Mouse (Mus musculus) megakaryocyte progenitor cell, adult 5-6 weeks (primary cell): ENCODE measurements around the gene Hnrnpu. TPM values are rescaled to one million over a fixed set of nuclear protein-coding genes. Genes with fewer than 3 reads are reported as not detected.
A peak's percentile ranks its signal among the peaks of the same experiment; 100 is the strongest.
"Not testable (repeated sequence)": the region's sequence is repeated elsewhere in the genome, so short reads cannot be mapped to it uniquely, and the experiment has no call there.

Source experiments
- ATAC-seq: replicated peaks from 2 replicates; pipeline ENCODE4 v1.8.0; 2016; ENCODE audit warnings: mild to moderate bottlenecking, moderate TSS enrichment, inconsistent platforms; ENCODE audit not compliant: poor library complexity
- total RNA-seq, 2 experiments: library from RNA; stranded (forward) in 1 of 2; stranded (reverse) in 1 of 2; fragments of 157-497, 149-512 nt in 1 of 2; fragments of 200-1000 nt in 1 of 2; gene quantifications; 2 replicates each; pipeline versions ENCODE4 v1.2.3 to v1.2.4; 2015 to 2017

The Hnrnpu gene
- 640 and 703 TPM in 2 replicates for total RNA-seq (2015)
- total RNA-seq (2017): 490 and 622 TPM in 2 replicates

DNA sequence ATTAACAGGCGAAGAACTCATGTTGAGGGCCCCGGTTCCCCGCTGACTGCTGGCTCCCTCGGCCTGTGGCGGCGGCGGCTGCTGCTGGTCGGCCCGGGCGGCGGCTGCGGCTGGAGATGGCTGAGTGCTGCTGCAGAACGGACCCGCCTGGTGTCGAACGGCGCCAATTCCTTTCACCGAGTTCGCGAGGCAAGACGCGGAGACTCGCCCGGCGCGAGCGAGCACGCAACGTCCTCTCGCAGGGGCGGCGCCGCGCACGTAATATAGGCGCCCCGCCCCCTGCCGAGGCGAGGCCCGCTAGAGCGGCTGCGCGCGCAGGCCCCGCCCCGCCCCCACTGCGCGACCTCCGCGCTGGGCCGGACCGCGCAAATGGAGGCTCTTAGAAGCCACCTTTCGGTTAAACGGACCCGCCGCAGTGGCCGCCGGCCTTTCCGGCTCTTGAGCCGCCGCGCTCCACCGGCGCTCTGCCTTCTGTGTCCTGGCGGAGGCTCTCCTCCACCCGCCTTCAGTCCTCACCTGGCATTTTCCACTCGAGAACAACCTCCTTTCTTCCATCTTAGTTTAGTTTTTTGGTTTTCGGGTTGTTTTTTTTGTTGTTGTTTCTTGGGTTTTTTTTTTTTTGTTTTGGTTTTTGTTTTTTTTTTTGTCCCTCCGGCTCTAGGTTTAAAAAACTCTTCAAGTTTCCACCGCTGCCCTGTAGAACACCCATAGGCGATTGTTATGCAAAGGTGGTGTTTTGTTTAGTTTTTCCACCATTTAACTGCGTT lies at the start of gene Hnrnpu:
Gene Hnrnpu, minus strand, starts transcription at position 247 of the 767 bp plus-strand sequence.
- ATAC-seq: peak; percentile 72

DNA sequence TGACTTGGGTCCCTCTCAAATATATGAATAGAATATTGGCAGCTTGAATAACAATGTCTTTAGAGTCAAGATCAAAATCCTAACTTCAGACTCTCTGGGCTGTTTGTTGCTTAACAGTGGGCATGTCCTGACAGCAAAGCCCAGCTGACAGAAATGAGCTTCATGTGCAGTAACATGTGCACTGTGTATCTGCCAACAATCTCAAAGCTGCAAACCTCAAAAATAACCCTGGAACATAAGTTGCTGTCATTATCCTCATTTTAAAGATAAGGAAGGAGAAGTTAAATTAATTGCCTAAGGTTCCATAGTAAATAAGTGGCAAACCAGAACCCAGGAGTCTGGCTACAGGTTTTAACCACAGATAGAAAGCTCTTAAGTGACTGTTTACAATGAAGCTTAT lies 44.6 kb upstream of the Hnrnpu start:
- ATAC-seq: peak; percentile 55

- no peak for ATAC-seq
Measured at GRCm38 (mm10) chr1:178379224-178379623, 41.6 kb upstream of the Hnrnpu start.

DNA sequence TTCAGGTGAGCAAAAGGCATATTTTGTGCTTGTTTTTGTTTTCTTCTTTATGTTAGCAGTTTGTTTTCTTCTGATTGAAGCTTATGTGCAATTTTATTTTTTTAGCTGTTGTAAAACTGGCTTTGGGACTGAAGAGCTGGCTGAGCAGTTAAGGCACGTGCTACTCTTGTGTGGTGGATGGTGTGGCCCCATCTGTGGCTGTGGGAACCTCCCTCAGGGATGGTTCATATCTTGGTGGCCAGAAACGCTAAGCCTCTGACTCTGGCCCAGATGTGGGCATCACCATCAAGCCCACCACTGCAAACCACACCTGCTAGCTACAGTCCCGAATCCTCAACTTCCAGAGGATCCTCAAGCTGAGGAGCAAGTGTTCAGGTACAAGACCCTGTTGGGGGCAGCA lies 40.5 kb upstream of the Hnrnpu start:
- ATAC-seq: peak; percentile 35; the same call in 1 of the 2 replicates

GRCm38 (mm10) chr1:178376907-178377306 lies 39.3 kb upstream of the Hnrnpu start:
- no peak for ATAC-seq

DNA sequence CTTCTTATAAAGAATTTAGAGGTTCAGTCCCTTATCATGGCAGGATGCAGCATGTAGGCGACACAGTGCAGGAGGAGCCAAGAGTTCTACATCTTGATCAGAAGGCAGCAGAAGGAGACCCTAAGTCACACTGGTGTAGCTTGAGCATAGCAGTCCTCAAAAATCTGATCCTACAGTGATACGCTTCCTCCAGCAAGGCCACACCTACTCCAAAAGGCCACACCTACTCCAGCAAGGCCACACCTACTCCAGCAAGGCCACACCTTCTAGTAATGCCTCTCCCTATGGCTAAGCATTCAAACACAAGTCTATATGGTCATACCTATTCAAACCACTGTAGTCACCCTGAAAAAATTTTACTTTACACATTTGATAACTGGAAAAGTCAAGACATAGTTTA lies 38.5 kb upstream of the Hnrnpu start:
- ATAC-seq: peak; percentile 47

DNA sequence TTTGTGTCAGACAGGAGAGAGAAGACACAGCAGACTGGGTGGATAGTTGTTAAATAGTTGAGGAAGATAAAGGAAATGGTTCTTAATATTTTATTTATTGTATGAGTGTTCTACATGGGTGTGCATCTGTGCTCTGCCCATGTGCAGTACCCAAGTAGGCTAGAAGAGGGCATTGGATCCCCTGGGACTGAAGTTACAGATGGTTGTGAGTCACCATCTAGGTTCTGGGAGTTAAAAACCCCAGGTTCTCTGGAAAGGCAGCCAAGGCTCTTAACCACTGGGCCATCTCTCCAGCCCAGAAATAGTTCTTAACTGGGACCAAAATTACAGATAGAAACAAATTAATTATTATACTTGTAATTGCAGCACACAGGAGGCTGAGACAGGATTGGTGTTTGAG lies 37.8 kb upstream of the Hnrnpu start:
- no peak for ATAC-seq

DNA sequence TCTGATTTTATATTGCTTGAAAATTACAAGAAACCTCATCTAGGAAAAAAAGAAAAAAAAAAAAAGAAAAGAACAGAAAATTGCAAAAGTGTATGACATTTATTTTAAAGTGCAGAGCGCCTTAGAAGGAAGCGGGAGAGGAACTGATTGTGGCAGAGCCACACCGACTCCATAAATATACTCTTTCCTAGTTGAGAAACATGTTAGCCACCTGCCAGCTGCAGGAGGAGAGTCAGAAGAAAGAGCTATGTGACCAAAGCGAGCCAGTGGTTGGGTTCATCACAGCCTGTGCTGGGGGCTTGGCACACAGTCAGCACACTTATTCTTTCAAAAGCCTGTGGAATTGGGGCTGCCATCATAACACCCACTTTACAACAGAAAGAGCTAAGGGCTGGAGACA lies 35.1 kb upstream of the Hnrnpu start:
- ATAC-seq: peak; percentile 13; the same call in 1 of the 2 replicates

DNA sequence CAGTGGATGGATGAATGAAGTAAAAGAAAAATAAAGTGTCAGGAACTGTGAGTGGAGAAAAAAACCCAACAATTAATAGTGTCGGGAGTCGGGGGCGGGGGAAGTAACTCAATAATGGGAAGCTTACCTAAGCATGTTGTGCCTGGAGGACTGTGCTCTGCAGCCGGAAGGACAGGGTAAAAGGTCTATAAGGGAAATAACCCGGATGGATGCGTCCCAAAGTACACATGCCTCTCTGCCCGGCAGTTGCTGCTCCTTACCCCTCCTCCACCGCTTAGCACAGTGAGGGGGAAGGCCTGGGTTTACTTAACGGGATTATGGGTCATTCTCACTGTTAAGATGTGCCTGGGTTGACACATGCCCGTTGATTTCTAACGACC lies 31.7 kb upstream of the Hnrnpu start:
- peak; percentile 76 for ATAC-seq

GRCm38 (mm10) chr1:178368548-178369271 lies 31.1 kb upstream of the Hnrnpu start:
- peak; percentile 90 for ATAC-seq

DNA sequence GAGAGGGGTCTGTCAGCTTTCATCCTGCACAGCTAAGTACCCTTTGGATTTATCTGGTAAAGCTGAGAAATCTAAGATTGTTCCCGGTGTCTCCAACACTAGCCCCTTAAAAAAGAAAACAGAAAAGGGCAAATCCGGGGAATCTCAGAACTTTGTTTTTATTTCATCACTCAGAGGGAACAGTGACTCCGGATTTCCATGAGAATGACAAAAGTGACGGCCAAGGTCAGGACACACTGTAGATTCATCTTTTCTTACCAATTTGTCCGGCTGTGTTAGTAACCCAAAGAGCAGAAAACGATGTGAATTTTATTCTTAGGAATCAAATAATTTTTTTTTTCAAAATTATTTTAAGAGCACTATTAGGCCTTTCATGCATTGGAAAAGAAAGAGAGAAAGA lies 30.5 kb upstream of the Hnrnpu start:
- no peak for ATAC-seq

DNA sequence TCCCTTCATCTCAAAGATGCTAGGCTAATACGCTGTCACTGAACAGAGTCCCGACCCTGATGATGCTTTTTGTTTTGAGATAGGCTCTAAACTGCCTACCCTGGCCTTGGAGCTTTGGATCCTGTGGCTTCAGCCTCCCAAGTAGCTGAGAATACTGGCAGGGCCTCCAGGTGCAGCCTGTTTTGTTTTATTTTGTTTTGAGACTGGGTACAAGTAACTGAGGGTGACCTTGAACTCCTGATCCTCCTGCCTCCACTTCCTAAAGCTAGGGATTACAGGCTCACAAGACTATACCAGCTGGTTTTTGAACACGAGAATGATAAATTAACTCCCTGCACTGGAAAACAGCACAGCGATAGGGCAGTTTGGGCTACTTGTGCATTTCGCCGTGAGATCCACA lies 27.6 kb upstream of the Hnrnpu start:
- ATAC-seq: no peak

GRCm38 (mm10) chr1:178360702-178361101 lies 23.1 kb upstream of the Hnrnpu start:
- peak; percentile 84 for ATAC-seq

DNA sequence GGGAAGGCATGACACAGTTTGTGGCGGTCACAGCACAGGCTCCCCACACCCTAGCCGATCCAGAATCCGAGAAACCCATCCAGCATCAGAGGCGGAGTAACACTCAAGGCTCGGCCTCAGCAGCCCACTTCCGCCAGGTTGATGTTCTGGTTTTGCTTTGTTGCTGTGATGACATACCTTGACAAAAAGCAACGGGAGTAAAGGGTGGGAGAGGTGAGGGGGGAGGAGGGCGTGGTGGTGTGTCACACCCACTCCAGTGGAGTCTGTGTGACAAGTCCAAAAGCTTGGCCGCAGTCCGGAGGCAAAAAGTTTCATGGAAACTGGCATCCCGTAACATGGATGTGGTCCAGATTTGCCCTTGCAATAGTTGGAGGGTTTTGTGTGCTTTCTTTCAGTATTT lies 22.7 kb upstream of the Hnrnpu start:
- no peak for ATAC-seq

DNA sequence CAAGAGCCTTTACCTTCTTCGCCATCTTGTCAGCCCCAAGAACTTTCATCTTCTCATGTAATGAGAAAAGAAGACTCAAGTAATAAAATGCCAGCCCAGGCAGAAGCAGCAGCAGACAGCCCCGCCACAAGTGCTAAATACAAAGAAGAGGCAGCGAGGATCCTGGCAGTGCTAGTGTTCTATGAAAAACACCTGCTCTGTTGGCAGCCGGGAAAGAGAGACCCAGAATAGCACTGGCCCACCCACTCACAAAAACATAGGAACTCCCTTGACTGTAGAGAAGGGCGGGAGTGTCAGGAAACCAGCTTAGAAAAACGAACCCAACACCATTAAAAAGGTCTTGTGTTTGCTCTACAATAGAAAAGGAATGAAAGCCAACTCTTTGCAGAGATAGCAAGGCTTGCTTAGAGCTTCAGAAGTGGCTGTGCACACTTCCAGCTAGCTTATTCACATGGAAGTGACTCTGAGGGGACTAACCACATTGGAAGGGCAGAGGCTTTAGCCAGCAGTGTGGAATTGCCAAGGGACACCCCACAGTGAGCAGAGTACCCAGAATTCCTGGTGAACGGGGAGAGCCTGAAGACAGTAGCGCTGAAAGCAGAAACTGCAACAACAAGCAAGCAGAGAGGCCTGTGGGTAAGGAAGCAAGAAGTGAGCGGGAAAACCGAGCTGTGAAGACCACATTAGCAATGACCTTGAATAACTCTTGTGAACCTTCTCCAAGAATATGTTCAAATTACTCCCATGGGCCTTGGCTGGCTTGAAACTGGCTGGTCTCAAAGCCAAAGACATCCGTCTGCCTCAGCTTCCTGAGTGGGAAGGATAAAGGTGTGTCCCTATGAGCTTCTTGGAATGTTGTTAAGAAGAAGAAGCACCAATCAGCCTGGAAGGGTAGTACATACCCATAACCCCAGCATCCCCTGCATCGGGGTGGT lies 20.4 kb upstream of the Hnrnpu start:
- ATAC-seq: no peak

GRCm38 (mm10) chr1:178354576-178354975 lies 17.0 kb upstream of the Hnrnpu start:
- no peak for ATAC-seq

DNA sequence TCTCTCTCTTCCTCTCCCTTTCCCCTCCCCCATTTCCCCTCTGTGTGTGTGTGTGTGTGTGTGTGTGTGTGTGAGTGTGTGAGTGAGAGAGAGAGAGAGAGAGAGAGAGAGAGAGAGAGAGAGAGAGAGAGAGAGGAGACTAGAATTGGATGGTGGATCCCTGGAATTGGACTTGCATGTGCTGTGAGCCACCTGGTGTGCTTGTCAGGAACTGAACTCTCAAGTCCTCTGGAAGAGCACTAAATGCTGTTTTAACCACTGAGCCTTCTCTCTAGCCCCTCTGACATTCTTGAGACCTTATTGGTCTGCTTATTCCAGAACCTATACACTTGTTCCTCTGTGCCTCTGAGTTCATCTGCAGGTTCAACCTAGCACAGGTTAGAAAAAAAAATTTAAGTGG lies 14.0 kb upstream of the Hnrnpu start:
- peak; percentile 70; the same call in 1 of the 2 replicates for ATAC-seq

- no peak for ATAC-seq
Measured at GRCm38 (mm10) chr1:178350792-178351191, 13.2 kb upstream of the Hnrnpu start.

DNA sequence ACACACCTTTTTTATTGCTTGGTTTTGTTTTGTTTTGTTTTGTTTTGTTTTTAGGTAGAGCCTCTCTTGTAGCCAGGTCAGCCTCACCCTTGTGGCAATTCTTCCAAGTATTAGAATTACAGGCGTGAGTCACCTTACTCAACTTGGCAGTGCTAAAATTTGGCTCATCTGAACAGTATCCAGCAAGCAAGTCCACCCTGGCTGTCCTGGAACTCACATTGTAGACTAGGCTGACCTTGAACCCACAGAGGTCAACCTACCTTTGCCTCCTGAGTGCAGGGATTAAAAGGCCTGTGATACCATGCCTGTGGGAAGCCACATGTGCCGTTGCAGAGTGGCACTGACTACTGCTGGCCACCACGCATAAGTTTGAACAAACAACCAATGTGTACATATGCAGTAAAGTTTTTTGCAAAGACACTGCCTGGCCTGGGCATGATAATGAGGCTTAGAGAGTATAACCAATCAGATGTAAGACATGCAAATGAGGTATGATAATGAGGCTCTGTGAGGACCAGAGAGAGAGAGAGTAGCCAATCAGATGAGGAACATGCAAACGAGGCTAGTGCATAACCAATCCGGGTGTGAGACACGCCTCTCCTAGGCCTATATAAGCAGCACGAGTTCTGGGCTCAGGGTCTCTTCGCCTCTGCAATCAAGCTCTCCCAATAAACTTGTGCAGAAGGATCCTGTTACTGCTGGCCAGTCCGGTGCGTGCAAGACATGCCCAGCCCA lies 6.6 kb upstream of the Hnrnpu start:
- ATAC-seq: not testable (repeated sequence)

GRCm38 (mm10) chr1:178342612-178343011 lies 5.0 kb upstream of the Hnrnpu start:
- ATAC-seq: 0 out of 2 replicates have a peak, but pooled peaks have one; percentile 27
